Mouse (Mus musculus) gastrocnemius, adult 8-10 months (tissue): ENCODE results near the gene Tmem179. TPM values are rescaled to one million over a fixed set of nuclear protein-coding genes. Genes with fewer than 3 reads are reported as not detected.

Experiments used
- DNase-seq, 2 experiments: peaks; one replicate each; pipeline ENCODE4 v3.0.0; 2022; ENCODE audit warnings: low spot score in 2 of 2
- total RNA-seq, 4 experiments: library from RNA; stranded (reverse); gene quantifications; 2 replicates each; pipeline ENCODE4 v1.2.4; 2022

Gene Tmem179
- total RNA-seq, 4 experiments from 2014 or later: not detected

DNA sequence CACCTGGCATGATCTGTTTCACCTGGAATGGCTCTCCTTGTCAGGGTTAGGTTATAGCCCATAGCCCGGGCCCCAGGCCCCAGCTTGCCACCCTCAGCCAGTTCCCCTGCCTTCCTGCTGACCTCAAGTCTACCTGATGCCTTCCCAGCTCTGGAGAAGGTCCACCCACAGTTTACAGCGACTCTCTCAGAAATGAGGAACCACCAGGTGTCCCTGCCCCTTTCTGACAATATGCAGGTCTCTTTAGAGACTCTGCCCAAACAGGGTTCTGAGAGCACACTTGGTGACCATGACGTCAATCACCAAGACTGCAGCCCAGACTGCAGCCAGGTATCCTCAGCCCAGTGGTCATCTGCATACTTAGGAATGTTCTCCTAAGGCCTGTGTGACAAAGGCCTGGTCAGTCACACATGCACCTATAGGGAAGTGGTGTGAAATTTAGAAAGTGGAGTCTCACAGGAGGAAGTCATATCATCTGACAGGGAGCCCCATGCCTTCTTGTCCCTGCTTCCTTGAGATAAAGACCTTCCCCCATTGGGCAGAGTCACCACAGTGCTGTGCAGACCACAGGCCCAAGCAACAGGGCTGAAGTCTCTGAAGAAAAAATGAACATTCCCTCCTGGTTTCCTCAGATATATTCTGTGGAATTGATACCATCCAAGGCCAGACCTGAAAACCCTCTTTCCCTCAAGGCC is 52.6 kb downstream of the Tmem179 start:
- DNase-seq: no peak

DNA sequence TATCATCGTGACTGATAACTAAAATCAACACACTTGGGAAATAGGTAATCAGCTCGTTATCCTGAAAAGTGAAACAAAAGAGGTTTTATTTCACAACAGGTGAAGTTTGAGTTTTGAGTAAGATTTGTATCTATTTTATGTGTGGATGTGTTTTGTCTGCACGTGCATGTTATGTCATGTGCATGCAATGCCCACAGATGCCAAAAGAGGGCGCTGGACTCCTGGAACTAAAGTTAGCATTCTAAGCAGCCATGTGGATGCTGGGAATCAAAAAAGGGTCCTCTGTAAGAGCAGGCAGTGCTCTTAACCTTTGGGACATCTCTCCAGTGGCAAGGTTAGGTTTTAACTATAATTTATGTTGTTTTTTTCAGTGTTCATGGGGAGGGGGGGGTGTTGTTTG is 53.3 kb downstream of the Tmem179 start:
- no peak for DNase-seq

DNA sequence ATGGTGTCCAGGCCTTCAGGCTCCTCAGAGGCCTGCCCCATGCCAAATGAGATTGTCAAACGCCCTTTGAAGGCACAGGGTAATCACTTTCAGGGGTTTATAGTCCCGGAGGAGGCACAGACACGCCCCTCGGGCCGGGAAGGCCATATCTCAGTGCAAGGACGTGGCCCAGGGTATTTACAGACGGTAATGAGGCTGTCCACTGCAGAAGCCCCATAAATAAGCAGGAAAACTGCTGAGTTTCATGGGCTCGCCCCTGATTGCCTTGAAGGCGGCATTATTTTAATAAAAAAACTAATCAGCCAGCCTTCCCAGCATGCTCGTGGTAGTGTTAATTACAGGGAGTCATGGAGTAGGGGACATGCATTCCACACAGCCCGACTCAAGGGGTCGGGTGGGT is 54.1 kb downstream of the Tmem179 start:
- no peak for DNase-seq

DNA sequence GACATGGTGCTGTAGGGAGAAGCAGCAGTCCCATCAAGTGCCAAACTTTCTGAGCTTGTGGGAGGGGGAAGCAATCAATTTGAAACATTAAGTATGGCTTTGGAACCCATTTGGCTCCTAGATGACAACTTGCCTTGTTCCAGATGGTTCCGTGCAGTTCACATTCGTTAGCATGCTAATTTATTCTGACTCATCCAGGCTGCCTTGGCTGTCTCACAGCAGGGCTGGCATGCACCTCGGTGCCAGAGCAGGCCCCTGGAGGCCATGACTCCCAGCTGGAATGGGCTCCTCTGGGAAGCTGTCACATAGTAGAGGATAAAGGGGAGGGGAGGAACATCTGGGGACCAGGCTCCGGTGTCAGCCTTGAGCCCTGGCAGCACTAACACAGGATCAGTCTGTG is 58.7 kb downstream of the Tmem179 start:
- no peak for DNase-seq

DNA sequence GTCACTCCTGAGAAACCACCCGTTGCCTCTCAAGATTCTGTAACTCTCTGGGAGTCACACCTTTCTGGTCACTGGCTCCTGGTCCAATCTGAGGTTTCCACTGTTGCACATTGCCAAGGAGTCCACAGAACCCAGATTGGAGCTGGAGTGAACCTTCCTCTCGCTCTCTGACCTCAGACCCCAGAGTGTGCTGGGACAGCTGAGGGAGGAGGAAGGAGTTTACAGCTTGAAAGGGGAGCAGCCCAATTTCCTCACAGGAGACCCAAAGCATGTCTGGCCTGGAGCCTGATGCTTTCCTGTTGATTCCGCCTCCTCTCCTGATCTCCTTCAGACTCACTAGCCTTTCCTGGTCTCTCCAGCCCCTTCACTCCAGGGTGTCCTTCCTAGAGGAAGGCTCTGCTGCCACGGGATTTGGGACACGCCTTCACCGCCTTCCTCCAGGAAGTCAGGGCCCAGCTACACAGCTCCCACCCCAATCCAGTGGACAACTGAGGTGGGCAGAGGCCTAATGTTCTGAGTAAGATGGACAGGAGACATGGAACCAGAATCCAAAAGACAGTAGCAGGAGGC is 60.3 kb downstream of the Tmem179 start:
- no peak for DNase-seq

DNA sequence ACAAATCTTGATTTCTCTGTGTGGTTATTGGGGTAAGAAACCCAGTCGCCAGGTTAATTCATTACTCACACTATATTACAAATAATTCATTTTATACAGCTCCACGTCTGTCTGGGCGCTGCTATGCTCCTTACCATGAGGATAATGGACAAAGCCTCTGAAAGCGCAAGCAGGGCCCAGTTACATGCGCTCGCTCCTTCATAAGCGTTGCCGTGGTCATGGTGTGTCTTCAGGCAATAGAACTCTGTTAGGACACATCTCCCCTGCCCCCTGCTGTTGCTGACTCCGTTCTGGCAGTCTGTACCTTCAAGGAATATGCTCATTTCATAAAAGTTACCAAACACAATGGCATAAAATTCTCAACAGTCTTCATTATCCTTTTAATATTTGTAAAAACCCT is 64.7 kb downstream of the Tmem179 start:
- DNase-seq: no peak

DNA sequence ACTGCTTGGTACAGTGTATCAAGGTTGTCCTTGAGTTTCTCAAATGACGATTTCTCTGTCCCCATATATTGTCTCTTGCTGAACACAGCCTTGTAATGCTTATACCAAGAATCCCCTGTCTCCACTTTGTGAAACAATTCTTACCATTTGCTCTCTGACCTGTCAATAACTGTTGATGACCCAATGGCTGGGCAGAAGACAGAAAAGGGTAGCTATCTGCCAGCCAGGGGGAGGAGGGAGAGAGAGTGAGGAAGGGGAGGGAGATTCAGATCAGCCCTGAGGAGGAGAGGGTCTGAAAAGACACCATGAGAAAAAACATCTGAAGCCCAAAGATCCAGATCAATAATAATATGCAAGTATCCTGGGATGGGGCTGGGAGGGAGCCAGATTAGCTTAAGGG is 65.2 kb downstream of the Tmem179 start:
- no peak for DNase-seq

DNA sequence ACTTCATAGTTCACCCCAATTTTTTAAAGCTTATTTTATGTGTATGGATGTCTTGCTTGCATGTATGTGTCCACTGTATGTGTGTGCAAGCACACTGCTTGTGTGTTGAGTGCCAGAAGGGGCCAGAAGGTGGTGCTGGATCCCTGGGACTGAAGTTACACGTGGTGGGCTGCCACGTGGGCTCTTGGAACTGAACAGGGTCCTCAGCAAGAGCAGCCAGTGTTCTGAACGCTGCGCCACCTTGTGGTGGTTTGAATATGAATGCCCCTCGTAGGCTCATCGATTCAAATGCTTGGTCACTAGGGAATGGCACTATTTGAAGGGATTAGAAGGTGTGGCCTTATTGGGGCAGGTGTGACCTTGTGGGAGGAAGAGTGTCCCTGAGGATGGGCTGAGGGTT is 65.7 kb downstream of the Tmem179 start:
- DNase-seq: no peak

Other genes starting within 250 kb of the Tmem179 start
- gene A530016L24Rik, start 27.3 kb downstream of the Tmem179 start, total RNA-seq: 1 to 10 TPM in 3 of 4 experiments, under 1 TPM in 1; 0.97 to 3.9 (median 2.4) TPM
- 1 to 10 TPM; 6.7 to 9.2 (median 8.4) TPM for gene Inf2, start 72.0 kb upstream of the Tmem179 start, total RNA-seq
- 1,000 to 10,000 TPM in 3 of 4 experiments, 100 to 1,000 TPM in 1; 952 to 1,087 (median 1,016) TPM for gene Adssl1, start 103.3 kb upstream of the Tmem179 start, total RNA-seq
- 10 to 100 TPM; 22.2 to 26.3 (median 24.3) TPM for gene Siva1, start 127.9 kb upstream of the Tmem179 start, total RNA-seq
- gene Akt1, start 158.1 kb upstream of the Tmem179 start, total RNA-seq: 10 to 100 TPM; 41.6 to 42.5 (median 42.0) TPM
- under 1 TPM; 0.48 to 0.90 (median 0.58) TPM for gene Zbtb42, start 162.1 kb upstream of the Tmem179 start, total RNA-seq
- gene Cep170b, start 203.7 kb upstream of the Tmem179 start, total RNA-seq: 10 to 100 TPM in 3 of 4 experiments, 1 to 10 TPM in 1; 9.8 to 18.4 (median 12.5) TPM
- gene Pld4, start 243.9 kb upstream of the Tmem179 start, total RNA-seq: 1 to 10 TPM in 3 of 4 experiments, under 1 TPM in 1; 0.48 to 2.5 (median 1.7) TPM